Mouse (Mus musculus): ENCODE measurements at regions not wholly inside any gene's neighbourhood (a gene's known extent, or its start where the extent isn't known, plus 50 kb on each side); places are given as distances from the start of the nearest gene placed in this dataset.

DNA sequence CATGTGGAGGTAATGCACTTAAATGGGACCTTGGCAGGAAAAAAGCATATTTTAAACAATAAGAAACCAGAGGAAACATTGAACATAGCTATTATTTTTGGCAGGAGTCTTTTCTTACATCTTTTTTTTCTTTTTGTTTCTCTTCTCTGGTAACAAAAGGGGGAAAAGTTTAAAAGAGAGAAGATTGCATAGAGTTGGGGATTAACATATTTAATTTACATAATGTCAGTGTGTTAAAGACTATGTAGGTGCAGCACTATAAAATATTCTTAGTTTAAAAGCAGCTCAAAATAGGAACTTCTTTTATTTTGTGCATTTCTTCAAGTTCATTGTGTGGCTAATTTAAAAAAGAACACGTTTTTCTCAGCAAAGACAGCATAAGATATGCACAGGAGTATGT is 1087.5 kb downstream of the Cdh11 start:
- DNase-seq (ENCODE audit: low spot score in 2 of 2) = no peak

DNA sequence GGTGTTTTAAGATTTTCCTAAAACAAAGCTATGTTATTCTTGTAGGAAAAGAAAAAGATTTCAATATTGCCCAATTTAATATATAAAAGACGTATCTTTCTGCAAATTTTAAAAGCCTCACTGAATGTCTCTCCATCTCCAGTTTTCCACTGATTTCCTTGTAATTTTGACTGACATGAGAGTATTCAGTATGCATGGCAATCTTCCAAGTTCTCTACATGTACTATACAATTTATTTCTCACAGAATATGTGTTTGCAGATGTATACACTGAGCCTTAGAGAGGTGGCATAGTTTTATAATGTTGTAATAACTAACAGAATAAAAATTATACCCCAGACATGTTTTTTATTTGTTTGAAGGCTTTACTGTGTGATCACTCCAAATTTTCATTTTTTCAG is 1094.5 kb downstream of the Cdh11 start:
- DNase-seq (ENCODE audit: low spot score in 2 of 2) = no peak
- intact Hi-C loops (cut with DNase I) = no loop called here

More for the DNA sequence above, 1087.5 kb downstream of the Cdh11 start:
- intact Hi-C loops (cut with DNase I) = no loop called here

DNA sequence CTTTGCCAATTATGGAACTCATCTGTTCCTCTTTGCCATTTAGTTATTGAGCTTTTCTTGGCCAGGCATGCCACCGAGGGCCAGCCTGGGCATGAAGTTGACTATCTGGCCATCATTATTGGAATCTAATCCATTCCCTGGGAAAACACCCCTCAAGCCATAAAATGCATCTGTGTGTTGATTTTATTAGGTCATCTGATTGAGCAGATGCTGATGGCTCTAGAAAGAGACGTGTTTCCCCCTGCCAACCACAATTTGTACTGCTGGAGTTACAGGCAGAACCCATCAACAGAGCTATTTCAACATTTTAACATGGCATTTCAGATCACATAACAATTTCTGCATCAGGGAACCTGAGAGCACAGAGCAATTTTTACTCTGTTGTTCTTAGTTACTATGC is 1116.5 kb downstream of the Cdh11 start:
- intact Hi-C loops (cut with DNase I) = no loop called here
- DNase-seq (ENCODE audit: low spot score in 2 of 2) = no peak

GRCm38 (mm10) chr8:101662874-101663273 is 1122.6 kb downstream of the Cdh11 start:
- no peak for DNase-seq (ENCODE audit: low spot score in 2 of 2)
- intact Hi-C loops (cut with DNase I) = no loop called here

DNA sequence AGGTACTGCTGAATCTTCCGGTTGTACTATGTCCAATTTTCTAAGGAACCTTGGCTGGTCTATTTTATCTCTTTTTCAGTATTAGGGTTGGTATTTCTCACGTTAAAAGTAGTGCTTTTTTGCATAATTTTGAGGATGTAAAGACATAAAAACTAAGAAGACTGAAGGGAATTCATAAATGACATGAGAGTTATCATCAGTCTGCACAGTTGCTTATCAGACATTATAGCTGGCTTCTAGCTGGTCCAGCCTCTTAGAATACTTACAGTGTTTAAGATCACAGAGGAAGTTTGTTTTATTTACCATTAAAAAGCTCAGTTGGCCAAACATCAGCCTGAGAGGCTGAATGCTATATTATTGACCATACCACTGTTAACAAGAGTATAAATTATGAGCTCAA is 1130.2 kb downstream of the Cdh11 start:
- intact Hi-C loops (cut with DNase I) = no loop called here
- no peak for DNase-seq (ENCODE audit: low spot score in 2 of 2)

- intact Hi-C loops (cut with DNase I) = no loop called here
- peak; percentile 2 to 6 for DNase-seq (ENCODE audit: low spot score in 2 of 2)
Observed at GRCm38 (mm10) chr8:101628816-101629215, 1156.6 kb downstream of the Cdh11 start.

DNA sequence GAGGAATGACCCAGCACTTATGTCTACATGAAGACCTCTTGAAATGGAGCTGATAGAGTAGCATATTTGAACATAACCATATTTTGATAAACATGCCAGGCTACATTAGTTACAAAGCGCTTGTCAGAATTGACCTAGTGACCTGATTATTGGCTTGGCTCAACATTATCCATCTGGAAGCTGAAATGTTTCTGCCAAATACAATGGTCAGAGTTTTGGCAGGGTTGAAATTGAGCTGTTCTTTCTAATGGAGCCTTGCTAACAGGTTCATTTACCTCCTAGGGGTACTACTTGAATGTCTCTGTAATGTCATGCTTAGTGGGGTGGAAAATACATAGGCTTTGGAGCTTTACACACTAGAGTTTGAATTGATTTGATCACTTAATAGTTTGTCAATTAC is 1163.5 kb downstream of the Cdh11 start:
- no peak for DNase-seq (ENCODE audit: low spot score in 2 of 2)
- intact Hi-C loops (cut with DNase I) = no loop called here

DNA sequence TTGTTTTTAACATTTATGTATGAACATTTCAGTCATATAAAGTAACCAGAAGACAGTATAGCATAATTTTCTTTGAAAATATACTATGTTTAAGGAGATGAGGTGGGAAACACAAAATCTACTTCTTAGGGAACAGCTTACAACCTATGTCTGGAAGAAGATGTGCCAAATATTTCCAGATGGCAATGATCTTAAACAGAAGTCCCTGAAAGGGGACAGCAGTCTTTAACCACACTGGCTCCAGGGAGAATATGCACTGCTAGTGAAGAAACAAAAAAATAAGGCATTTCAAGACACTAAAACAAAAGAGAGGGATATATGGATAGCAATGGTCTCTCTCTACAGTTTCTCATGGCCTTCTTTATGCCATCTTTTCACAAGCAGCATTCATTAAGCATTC is 1194.3 kb downstream of the Cdh11 start:
- DNase-seq (ENCODE audit: low spot score in 2 of 2) = no peak
- intact Hi-C loops (cut with DNase I) = no loop called here

DNA sequence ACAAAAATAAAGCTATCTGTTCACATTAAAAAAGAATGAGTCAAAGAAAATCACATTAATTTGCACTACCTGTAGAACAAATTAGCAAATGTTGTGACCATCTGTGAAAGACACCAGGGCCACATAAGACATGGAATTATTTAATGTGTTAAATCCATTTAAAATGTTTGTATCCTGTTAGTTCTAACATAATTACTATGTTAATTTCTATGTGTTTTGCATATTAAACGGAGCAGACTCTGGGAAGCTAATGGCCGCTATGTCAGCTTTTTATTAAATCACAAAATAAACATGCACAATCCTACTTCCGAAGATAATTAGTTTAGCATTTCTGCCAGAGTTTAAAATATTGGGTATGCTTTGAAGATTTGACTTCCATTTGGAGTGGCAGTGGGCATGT is 1194.8 kb downstream of the Cdh11 start:
- intact Hi-C loops (cut with DNase I) = no loop called here
- DNase-seq (ENCODE audit: low spot score in 2 of 2) = no peak

GRCm38 (mm10) chr8:101564447-101564846 is 1221.0 kb downstream of the Cdh11 start:
- no peak for DNase-seq (ENCODE audit: low spot score in 2 of 2)
- intact Hi-C loops (cut with DNase I) = no loop called here

- no peak for DNase-seq (ENCODE audit: low spot score in 2 of 2)
- intact Hi-C loops (cut with DNase I) = no loop called here
Observed at GRCm38 (mm10) chr8:101522758-101523157, 1262.7 kb downstream of the Cdh11 start.

GRCm38 (mm10) chr8:101478554-101479314 is 1306.7 kb downstream of the Cdh11 start:
- no peak for DNase-seq (ENCODE audit: low spot score in 2 of 2)
- intact Hi-C loops (cut with DNase I) = no loop called here

DNA sequence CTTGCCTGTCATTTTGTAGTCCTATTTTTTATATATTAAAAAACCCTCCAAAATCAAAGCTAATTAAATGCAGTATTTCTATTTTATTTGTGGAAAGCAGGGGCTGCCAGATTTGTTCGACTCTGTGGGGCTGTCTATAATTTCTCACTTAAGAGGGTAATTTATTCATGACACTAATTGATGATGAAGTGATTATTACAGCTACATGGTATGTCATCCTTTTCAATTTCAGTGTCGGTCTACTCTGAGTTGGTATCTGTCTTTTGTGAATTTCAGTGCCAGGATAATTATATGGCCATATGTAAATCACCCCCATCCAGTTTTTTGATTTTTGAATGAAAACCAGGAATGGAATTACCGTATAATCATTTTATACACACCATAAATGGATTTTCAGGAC is 1319.1 kb downstream of the Cdh11 start:
- DNase-seq (ENCODE audit: low spot score in 2 of 2) = no peak
- intact Hi-C loops (cut with DNase I) = no loop called here

DNA sequence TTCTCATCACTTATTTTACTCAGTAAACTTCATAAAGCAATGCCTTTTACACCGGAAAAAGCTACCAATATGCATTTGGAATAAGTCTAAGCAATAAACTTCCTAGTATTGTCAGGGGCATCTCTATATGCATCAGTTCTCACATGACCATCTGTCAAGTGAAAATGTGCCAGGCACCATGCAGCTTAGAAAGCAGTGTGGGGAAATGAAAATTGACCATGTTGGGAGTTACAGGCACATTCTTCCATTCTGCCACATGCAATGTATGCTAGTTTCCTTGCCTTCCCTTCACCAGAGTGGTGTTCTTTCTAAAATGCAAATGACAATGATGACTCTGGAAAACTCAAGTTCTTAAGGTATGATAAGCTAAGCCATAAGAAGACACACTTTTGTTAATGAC is 1322.9 kb downstream of the Cdh11 start:
- intact Hi-C loops (cut with DNase I) = no loop called here
- peak in 1 of 2 experiments; percentile 3 for DNase-seq (ENCODE audit: low spot score in 2 of 2)

DNA sequence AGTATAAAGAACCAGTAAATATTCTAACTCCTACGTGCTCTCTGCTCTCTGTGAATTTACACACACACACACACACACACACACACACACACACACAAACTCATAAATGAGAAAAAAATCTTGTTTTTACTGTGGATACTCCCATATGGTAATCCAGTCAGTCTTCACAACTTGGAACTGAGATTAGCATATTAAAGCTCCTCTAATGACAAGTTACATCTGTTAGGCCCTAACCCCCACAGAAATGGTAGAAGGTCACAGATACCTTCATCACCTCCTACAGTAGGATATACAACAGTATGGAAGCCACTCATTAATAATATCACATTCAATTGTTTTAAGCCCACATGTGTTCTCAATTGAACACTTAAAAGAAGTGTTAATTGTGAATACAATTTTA is 1340.7 kb downstream of the Cdh11 start:
- intact Hi-C loops (cut with DNase I) = no loop called here
- no peak for DNase-seq (ENCODE audit: low spot score in 2 of 2)

- no peak for DNase-seq (ENCODE audit: low spot score in 2 of 2)
- intact Hi-C loops (cut with DNase I) = no loop called here
Observed at GRCm38 (mm10) chr8:101442563-101442962, 1342.9 kb downstream of the Cdh11 start.

- no peak for DNase-seq (ENCODE audit: low spot score in 2 of 2)
- intact Hi-C loops (cut with DNase I) = no loop called here
Observed at GRCm38 (mm10) chr8:101435691-101436090, 1349.8 kb downstream of the Cdh11 start.
